Mouse (Mus musculus): ENCODE results near the gene Fras1. TPM values are rescaled to one million over a fixed set of nuclear protein-coding genes. Genes with fewer than 3 reads are reported as not detected.
A peak's percentile ranks its signal among the peaks of the same experiment; 100 is the strongest.

Gene Fras1
- total RNA-seq, 2 experiments from 2014 or later: 22.8 to 30.6 TPM

GRCm38 (mm10) chr5:96482054-96482453, 108.3 kb downstream of the Fras1 start:
- DNase-seq: no peak

- no peak for DNase-seq
Measured at GRCm38 (mm10) chr5:96492497-96492896, 118.7 kb downstream of the Fras1 start.

- no peak for DNase-seq
Measured at GRCm38 (mm10) chr5:96494502-96495292, 120.9 kb downstream of the Fras1 start.

GRCm38 (mm10) chr5:96498083-96498482, 124.3 kb downstream of the Fras1 start:
- no peak for DNase-seq

GRCm38 (mm10) chr5:96501783-96502182, 128.0 kb downstream of the Fras1 start:
- DNase-seq: no peak

- no peak for DNase-seq
Measured at GRCm38 (mm10) chr5:96502400-96502799, 128.6 kb downstream of the Fras1 start.

GRCm38 (mm10) chr5:96511005-96511404, 137.2 kb downstream of the Fras1 start:
- no peak for DNase-seq

GRCm38 (mm10) chr5:96513327-96513726, 139.6 kb downstream of the Fras1 start:
- DNase-seq: no peak

- no peak for DNase-seq
Measured at GRCm38 (mm10) chr5:96515860-96516311, 142.1 kb downstream of the Fras1 start.

GRCm38 (mm10) chr5:96516329-96516728, 142.6 kb downstream of the Fras1 start:
- no peak for DNase-seq

GRCm38 (mm10) chr5:96521541-96521940, 147.8 kb downstream of the Fras1 start:
- no peak for DNase-seq

GRCm38 (mm10) chr5:96522909-96523409, 149.2 kb downstream of the Fras1 start:
- no peak for DNase-seq

GRCm38 (mm10) chr5:96528296-96528695, 154.5 kb downstream of the Fras1 start:
- no peak for DNase-seq

- no peak for DNase-seq
Measured at GRCm38 (mm10) chr5:96530516-96530915, 156.8 kb downstream of the Fras1 start.

- DNase-seq: no peak
Measured at GRCm38 (mm10) chr5:96531962-96532361, 158.2 kb downstream of the Fras1 start.

- DNase-seq: no peak
Measured at GRCm38 (mm10) chr5:96536527-96536926, 162.8 kb downstream of the Fras1 start.

- no peak for DNase-seq
Measured at GRCm38 (mm10) chr5:96536937-96537336, 163.2 kb downstream of the Fras1 start.

- no peak for DNase-seq
Measured at GRCm38 (mm10) chr5:96544112-96544511, 170.4 kb downstream of the Fras1 start.

- no peak for DNase-seq
Measured at GRCm38 (mm10) chr5:96545994-96546393, 172.2 kb downstream of the Fras1 start.

GRCm38 (mm10) chr5:96554940-96555679, 181.4 kb downstream of the Fras1 start:
- peak; percentile 7 for DNase-seq

GRCm38 (mm10) chr5:96558049-96558804, 184.5 kb downstream of the Fras1 start:
- DNase-seq: no peak

- DNase-seq: no peak
Measured at GRCm38 (mm10) chr5:96574586-96574985, 200.8 kb downstream of the Fras1 start.

All from gastrocnemius, postnatal 10 days (tissue).